Mouse (Mus musculus): Measurements from ENCODE around the gene Ddx50. TPM values are rescaled to one million over a fixed set of nuclear protein-coding genes. Genes with fewer than 3 reads are reported as not detected.
"Not testable (repeated sequence)": the region's sequence is repeated elsewhere in the genome, so short reads cannot be mapped to it uniquely, and the experiment has no call there.

Gene Ddx50
- polyA plus RNA-seq, 1 experiment, result 66.6 TPM

DNA sequence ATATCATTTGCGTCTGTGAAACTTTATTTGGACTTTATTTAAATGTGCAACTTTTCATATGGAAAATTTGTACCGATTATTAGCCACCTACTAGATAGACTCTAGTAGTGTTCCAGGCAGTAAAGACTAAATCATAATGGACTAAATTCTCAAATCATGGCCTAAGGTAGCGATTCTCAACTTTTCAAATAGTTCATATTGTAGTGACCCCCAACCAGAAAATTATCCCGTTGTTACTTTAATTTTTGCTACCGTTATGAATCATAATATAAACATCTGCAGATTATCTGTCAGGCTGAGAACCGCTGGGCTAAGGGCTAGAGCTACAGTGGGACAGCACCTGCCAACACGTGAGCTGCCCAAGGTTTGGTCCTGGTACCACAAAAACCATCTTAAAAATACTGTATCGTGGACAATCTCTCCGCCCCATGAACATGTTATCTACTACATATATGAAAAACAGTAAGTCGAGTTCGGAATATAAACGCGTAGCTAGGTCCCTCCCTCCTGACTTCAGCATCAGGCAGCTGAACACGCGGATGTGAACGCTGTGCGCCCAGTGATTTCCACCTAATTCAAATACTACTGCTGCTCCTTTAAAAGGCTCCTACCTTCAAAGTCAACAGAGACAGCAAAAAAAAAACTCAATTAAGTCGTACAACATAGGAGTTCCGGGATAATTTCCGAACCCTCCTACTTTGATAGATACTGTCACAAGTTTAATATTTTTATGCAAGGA lies 49.8 kb downstream of the Ddx50 start:
- DNase-seq (ENCODE audit: low read depth), result peak; percentile 28
- no peak for TF ChIP-seq CTCF (IDR thresholded peaks at IDR 0.05; ENCODE audit: borderline replicate concordance, extremely low read depth, insufficient read depth, insufficient read length)
- TF ChIP-seq POLR2A (IDR thresholded peaks at IDR 0.05; ENCODE audit: borderline replicate concordance, extremely low read depth, insufficient read depth, insufficient read length, poor library complexity, severe bottlenecking), result no peak

DNA sequence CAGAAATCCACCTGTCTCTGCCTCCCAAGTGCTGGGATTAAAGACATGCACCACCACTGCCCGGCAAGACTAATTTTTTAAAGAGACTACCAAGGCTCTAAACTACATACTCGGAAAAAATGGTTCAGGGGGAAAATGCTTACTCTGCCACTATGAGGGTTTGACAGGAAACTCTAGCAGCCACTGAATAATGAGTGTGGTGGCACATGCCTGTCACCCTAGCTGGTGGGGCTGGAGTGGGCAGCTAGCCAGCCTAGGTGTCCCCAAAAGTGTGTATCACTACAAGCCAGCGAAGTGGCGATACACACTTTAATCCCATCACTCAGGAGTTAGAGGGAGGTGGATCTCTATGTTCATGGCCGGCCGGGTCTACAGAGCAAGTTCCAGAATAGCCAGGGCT lies 51.0 kb downstream of the Ddx50 start:
- no peak for DNase-seq (ENCODE audit: low read depth)
- no peak for TF ChIP-seq POLR2A (IDR thresholded peaks at IDR 0.05; ENCODE audit: borderline replicate concordance, extremely low read depth, insufficient read depth, insufficient read length, poor library complexity, severe bottlenecking)
- TF ChIP-seq CTCF (IDR thresholded peaks at IDR 0.05; ENCODE audit: borderline replicate concordance, extremely low read depth, insufficient read depth, insufficient read length), result no peak

DNA sequence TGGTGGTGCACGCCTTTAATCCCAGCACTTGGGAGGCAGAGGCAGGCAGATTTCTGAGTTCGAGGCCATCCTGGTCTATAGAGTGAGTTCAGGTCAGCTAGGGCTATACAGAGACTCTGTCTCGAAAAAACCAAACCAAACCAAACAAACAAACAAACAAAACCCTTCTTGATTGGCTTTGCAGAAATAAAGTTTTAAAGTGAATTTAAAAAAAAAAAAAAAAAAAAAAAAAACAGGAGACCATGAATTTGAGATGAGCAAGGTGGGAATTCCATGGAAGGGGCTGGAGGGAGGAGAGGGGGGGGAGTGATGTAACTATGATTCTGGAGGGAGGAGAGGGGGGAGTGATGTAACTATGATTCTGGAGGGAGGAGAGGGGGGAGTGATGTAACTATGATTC lies 51.7 kb downstream of the Ddx50 start:
- not testable (repeated sequence) for DNase-seq (ENCODE audit: low read depth)

DNA sequence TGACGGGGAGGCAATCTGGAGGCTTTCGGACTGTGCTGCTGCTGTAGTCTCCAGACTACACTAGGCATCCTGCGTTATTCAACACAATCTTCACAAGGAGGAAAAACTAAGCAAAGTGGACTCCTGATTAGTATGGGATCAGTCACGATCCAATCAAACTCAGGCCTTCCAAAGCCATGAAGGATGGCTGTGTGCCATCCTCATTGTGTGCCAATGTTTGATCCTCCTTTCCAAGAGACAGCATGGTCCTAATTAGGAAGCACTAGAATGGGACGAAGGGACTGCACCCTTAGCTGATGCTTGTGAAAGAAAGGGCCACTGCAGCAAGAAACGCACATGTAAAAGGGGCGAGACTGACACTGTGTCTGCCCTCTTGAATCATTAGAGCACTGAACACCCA lies 58.5 kb downstream of the Ddx50 start:
- peak; percentile 65 for DNase-seq (ENCODE audit: low read depth)
- TF ChIP-seq POLR2A (IDR thresholded peaks at IDR 0.05; ENCODE audit: borderline replicate concordance, extremely low read depth, insufficient read depth, insufficient read length, poor library complexity, severe bottlenecking) (no peak), CTCF (IDR thresholded peaks at IDR 0.05; ENCODE audit: borderline replicate concordance, extremely low read depth, insufficient read depth, insufficient read length) (no peak)

DNA sequence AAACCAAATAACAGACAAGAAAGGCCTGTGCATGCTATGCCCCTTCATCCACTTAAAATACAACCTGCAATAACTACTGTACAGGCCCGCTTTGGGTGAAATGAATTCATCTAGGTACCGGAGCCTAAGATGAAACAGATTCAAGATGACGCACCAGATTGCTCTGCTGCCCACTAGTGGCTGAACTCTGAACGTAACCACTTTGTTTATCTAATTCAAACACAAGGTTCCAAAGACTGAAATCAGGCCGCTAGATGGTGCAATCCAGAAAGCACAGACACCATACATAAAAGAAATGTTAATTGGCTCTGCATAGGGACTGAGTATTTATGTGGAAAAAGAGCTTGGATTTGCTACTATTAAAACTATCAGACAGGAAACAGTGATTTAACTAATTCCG lies 60.8 kb downstream of the Ddx50 start:
- TF ChIP-seq POLR2A (IDR thresholded peaks at IDR 0.05; ENCODE audit: borderline replicate concordance, extremely low read depth, insufficient read depth, insufficient read length, poor library complexity, severe bottlenecking), result no peak
- peak; percentile 84; the same call in 1 of the 2 replicates for TF ChIP-seq CTCF (IDR thresholded peaks at IDR 0.05; ENCODE audit: borderline replicate concordance, extremely low read depth, insufficient read depth, insufficient read length)
- DNase-seq (ENCODE audit: low read depth), result peak; percentile 96

DNA sequence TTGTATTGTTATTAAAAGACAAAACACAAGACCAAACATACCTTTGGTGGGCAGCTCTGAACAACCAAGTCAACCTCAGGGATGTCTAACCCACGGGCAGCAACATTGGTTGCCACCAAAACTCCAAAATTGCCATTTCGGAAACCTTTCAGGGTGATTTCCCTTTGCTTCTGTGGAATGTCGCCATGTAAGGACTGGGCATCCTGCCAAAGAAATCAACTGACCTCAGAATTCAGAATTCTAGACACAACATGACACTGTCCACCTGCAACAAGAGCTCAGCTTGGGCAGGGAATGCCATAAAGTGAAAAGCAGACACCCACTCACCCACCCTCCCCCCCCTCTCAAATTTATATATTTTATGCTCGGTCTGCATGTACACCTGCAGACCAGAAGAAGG lies 62.4 kb downstream of the Ddx50 start:
- TF ChIP-seq CTCF (IDR thresholded peaks at IDR 0.05; ENCODE audit: borderline replicate concordance, extremely low read depth, insufficient read depth, insufficient read length) (no peak), POLR2A (IDR thresholded peaks at IDR 0.05; ENCODE audit: borderline replicate concordance, extremely low read depth, insufficient read depth, insufficient read length, poor library complexity, severe bottlenecking) (no peak)

DNA sequence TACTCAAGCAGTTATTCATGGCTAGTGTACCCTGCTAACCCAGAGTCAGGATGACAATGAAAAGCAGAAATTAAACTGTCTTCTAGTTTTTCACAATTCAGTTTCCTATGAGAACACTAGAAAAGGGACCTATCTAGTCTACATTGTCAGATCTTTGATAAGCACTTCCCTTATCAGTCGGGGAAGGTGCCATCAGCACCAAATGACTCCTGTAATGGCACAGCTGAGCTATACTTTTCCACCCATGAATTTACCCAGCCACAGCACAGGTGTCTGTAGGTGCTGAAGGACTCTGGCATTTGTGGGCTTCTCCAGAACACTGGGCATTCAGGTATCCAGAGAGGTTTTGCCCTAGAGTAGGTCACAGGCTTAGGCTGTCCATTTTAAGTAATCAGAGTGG lies 67.8 kb downstream of the Ddx50 start:
- no peak for TF ChIP-seq POLR2A (IDR thresholded peaks at IDR 0.05; ENCODE audit: borderline replicate concordance, extremely low read depth, insufficient read depth, insufficient read length, poor library complexity, severe bottlenecking)
- no peak for TF ChIP-seq CTCF (IDR thresholded peaks at IDR 0.05; ENCODE audit: borderline replicate concordance, extremely low read depth, insufficient read depth, insufficient read length)

More for the DNA sequence above, 62.4 kb downstream of the Ddx50 start:
- no peak for DNase-seq (ENCODE audit: low read depth)

DNA sequence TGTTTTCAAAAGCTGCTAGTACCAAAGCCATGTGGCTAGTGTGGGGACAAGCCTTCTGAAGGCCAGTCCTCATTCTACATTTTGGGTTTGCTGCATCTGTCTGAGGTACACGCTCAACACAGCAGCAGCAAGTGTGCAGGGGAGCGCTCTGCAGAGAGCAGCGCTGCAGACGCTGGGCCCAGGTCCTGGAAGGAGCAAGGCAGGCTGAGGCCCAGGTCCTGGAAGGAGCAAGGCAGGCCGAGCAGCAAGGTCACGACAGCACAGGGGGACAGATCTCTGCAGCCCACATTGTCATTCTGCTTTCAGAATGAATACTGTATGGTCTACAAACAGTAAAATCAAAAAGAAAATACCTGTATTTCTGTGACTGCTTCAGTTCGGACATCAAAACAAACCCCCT lies 68.3 kb downstream of the Ddx50 start:
- TF ChIP-seq CTCF (IDR thresholded peaks at IDR 0.05; ENCODE audit: borderline replicate concordance, extremely low read depth, insufficient read depth, insufficient read length) (no peak), POLR2A (IDR thresholded peaks at IDR 0.05; ENCODE audit: borderline replicate concordance, extremely low read depth, insufficient read depth, insufficient read length, poor library complexity, severe bottlenecking) (no peak)
- DNase-seq (ENCODE audit: low read depth), result no peak

More for the DNA sequence above, 67.8 kb downstream of the Ddx50 start:
- DNase-seq (ENCODE audit: low read depth), result no peak

DNA sequence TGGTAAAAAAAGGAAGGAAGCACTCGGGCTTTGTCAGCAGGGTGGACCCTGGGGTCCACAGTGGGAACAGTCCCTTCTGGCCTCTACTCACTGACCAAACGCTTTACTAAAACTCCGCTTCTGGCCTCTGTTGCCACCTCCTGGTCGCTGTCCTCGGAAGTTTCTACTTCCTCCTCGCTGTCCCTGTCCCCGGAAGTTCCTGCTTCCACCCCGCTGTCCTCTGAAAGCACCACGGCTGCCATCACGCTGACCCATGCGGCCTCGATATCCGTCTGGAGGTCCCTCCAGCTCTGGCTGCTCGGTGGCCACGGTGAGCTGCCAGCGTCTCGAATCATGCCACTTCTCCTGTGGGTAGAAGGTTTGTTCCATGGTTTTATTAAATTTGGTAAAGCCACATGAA lies 68.8 kb downstream of the Ddx50 start:
- no peak for DNase-seq (ENCODE audit: low read depth)
- TF ChIP-seq POLR2A (IDR thresholded peaks at IDR 0.05; ENCODE audit: borderline replicate concordance, extremely low read depth, insufficient read depth, insufficient read length, poor library complexity, severe bottlenecking), result no peak
- TF ChIP-seq CTCF (IDR thresholded peaks at IDR 0.05; ENCODE audit: borderline replicate concordance, extremely low read depth, insufficient read depth, insufficient read length), result no peak

DNA sequence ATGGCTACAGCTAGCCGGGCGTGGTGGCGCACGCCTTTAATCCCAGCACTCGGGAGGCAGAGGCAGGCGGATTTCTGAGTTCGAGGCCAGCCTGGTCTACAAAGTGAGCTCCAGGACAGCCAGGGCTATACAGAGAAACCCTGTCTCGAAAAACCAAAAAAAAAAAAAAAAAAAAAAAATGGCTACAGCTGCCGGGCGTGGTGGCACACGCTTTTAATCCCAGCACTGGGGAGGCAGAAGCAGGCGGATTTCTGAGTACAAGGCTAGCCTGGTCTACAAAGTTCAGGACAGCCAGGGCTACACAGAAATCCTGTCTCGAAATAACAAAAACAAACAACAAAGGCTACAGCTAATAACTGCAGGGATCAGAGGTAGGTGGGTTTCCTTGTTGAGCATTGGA lies 71.9 kb downstream of the Ddx50 start:
- not testable (repeated sequence) for DNase-seq (ENCODE audit: low read depth)

DNA sequence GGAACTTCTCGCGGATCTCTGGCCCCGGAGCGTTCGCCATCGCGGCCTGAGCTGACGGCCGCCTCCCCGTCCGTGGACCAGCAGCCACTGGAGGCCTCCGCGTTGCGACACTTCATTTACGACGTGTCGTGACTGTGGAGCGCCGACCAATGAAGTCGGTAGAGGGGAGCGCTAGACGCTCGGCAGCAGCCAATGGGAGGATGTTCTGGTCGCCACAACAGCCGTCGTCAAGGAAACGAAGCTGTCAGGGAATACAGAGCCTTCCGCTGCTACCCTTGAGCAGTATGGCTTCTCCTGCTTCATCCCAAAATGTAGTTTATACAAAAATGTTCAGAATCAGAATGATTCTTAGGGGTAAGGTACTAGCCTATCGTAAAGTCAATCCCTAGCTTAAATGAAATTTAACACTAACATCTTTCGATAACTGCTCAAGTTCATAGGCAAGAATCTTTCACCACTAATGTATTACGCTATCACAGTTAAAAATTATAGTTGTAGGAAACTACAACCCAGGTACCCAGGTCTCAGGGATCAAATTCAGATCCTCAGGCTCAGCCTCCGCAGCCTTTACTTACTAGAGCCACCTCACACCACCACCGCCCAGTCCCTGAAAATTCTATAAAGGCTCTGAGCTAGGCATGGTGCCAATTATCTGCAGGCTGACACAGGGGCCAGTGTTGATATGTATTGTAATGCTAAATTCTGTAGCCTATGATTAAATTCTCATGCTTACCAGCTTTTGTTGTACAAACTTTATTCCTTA lies 72.5 kb downstream of the Ddx50 start, which contains the start of gene Kif1bp:
Kif1bp (minus strand) TSS at position 120 of the 763 bp plus-strand sequence.
- peak; percentile 100 for DNase-seq (ENCODE audit: low read depth)
- TF ChIP-seq POLR2A (IDR thresholded peaks at IDR 0.05; ENCODE audit: borderline replicate concordance, extremely low read depth, insufficient read depth, insufficient read length, poor library complexity, severe bottlenecking) (peak; percentile 89), CTCF (IDR thresholded peaks at IDR 0.05; ENCODE audit: borderline replicate concordance, extremely low read depth, insufficient read depth, insufficient read length) (no peak)

DNA sequence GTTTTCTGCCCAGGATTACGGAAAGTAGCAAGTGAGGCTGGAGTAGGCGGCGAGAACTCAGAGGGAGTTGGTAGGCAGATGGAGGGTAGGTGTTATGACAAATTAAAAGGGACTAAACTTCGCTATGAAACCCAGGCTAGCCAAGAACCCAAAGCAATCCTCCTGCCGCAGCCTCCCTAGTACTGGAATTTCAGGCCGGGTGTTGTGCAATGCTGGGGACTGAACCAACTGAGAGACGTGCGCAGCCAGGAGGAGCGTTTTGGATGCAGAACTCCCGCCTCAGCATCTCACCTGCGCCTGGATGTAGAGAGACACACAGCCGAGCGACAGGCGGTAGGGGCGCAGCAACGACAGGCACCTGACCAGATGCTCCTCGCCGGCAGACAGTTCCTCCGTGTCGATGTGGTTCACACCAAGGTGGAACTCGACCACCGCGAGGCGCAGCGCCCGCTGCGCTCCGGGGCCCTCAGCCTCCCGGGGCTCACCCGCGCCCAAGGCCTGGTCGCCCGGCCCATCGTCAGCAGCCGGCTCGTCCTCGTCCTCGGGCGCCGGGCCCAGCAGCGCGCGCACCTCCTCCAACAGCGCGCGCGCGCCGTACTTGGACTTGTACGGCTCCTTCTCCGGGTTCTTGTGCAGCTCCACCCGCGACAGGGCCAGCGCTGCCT lies 73.2 kb downstream of the Ddx50 start:
- no peak for DNase-seq (ENCODE audit: low read depth)
- TF ChIP-seq POLR2A (IDR thresholded peaks at IDR 0.05; ENCODE audit: borderline replicate concordance, extremely low read depth, insufficient read depth, insufficient read length, poor library complexity, severe bottlenecking) (no peak), CTCF (IDR thresholded peaks at IDR 0.05; ENCODE audit: borderline replicate concordance, extremely low read depth, insufficient read depth, insufficient read length) (no peak)
